Mouse (Mus musculus): Measurements from ENCODE around the gene Rasa3. TPM values are rescaled to one million over a fixed set of nuclear protein-coding genes. Genes with fewer than 3 reads are reported as not detected.

The Rasa3 gene
- polyA plus RNA-seq, 1 experiment from 2014 or later, result 12.0 TPM

DNA sequence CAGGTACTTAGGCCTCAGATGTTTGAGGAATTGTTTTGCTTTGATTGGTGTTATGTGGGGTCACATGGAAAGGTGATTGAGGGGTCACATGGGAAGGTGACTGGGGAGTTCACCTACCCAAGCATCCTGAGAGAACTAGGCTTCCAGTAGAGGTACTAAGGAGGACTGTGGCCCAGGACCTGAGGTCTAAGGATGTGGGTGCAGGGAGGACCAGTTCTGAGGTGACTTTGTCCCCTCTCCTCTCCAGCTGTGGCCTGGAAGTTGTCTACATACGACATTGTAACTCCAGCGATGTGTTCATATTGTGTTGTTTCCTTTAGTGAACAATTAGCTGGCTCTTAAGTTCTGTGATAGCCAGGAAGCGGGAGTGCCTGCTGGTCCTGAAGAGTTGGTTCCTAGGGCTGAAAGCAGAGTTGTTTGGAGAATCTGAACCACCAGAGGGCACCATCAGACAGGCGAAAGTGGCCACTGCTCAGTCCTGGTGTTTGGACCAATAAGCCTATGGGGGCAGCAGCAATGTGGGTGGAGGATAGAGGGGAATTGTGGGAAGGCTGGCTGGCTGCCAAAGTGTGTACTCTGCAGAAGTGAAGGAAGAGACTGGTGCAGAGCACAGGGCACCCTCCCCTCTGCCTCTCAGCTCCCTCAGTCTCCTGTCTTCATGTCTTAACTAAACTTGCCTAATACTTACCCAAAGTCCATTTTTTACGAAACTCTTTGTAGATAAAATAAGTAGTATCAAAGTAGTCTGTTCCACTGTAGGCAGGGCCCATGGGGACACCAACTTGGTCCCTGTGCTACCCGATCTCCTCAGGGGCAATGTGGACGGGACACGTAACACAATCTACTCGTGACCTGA, 126.5 kb downstream of the Rasa3 start:
- H3K27me3 ChIP-seq (ENCODE audit: control insufficient read depth, insufficient read depth, low read length), result no peaks in the 10 kb centered on the region
- no peak overlapping the region for H3K9ac ChIP-seq (ENCODE audit: low read length)
- no peaks in the 10 kb centered on the region for H3K9me3 ChIP-seq (ENCODE audit: control insufficient read depth, low read length)
- peaks cover 5% of the 10 kb centered on the region; the same call in 1 of the 2 replicates for H3K4me1 ChIP-seq (replicated peaks; ENCODE audit: control insufficient read depth, insufficient read depth)
- peak; percentile 85 for ATAC-seq (ENCODE audit: low FRiP score, low TSS enrichment)
- 52% methylated on average over 9 of the region's 9 CpGs for WGBS
- peak; percentile 95 for TF ChIP-seq CTCF (IDR thresholded peaks at IDR 0.05; ENCODE audit: low read depth)
- TF ChIP-seq EP300 (optimal IDR thresholded peaks at IDR 0.05), result no peak
- no peak overlapping the region for H3K4me2 ChIP-seq (replicated peaks; ENCODE audit: low read depth)
- peak; percentile 90 for DNase-seq (ENCODE audit: low spot score)
- H3K27ac ChIP-seq (replicated peaks), result no peak overlapping the region
- no peaks in the 10 kb centered on the region for H3K36me3 ChIP-seq (ENCODE audit: control insufficient read depth, insufficient read depth, low read length)
- no peak overlapping the region for H3K4me3 ChIP-seq (ENCODE audit: low read depth, low read length)

- TF ChIP-seq CTCF (IDR thresholded peaks at IDR 0.05; ENCODE audit: low read depth), result no peak
- no peak for TF ChIP-seq EP300 (optimal IDR thresholded peaks at IDR 0.05)
- Histone ChIP-seq H3K27me3 (ENCODE audit: control insufficient read depth, insufficient read depth, low read length) (no peaks in the 10 kb centered on the region), H3K27ac (replicated peaks) (peak overlapping the region; percentile 40; the same call in 1 of the 2 replicates), H3K9ac (ENCODE audit: low read length) (no peak overlapping the region; the same call in 1 of the 2 replicates), H3K4me1 (replicated peaks; ENCODE audit: control insufficient read depth, insufficient read depth) (peaks cover 5% of the 10 kb centered on the region; the same call in 1 of the 2 replicates), H3K36me3 (ENCODE audit: control insufficient read depth, insufficient read depth, low read length) (no peaks in the 10 kb centered on the region), H3K4me2 (replicated peaks; ENCODE audit: low read depth) (peak overlapping the region; percentile 14; the same call in 1 of the 2 replicates), H3K9me3 (ENCODE audit: control insufficient read depth, low read length) (no peaks in the 10 kb centered on the region), H3K4me3 (ENCODE audit: low read depth, low read length) (no peak overlapping the region)
- DNase-seq (ENCODE audit: low spot score), result peak; percentile 46
- WGBS, result 20% methylated on average over 9 of the region's 9 CpGs
- ATAC-seq (ENCODE audit: low FRiP score, low TSS enrichment), result peak; percentile 37; the same call in 1 of the 2 replicates
Observed at GRCm38 (mm10) chr8:13548831-13549230, 128.6 kb downstream of the Rasa3 start.

DNA sequence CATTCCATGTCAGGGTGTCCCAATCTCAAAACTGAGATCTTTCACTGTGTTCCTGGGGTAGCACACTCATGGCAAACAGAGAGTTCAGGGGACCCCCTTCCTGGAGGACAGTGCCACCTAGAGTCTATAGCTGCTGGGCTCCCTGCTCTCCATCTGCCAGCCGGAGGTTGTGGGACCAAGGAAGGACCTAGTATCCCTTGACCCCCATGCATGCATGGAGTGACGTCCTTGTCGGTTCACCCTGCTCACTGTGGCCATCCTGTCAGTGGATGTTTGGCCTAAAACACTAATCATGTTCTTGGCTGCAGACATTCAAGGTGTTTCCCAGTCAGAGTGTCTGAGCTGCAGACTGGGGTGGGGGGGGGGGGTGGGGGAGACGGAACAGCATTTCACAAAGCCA, 129.2 kb downstream of the Rasa3 start:
- Histone ChIP-seq H3K27ac (replicated peaks) (0 out of 2 replicates have a peak overlapping the region, but pooled peaks have one; percentile 18), H3K4me3 (ENCODE audit: low read depth, low read length) (no peak overlapping the region), H3K4me2 (replicated peaks; ENCODE audit: low read depth) (peak overlapping the region; percentile 14; the same call in 1 of the 2 replicates), H3K36me3 (ENCODE audit: control insufficient read depth, insufficient read depth, low read length) (no peaks in the 10 kb centered on the region), H3K9me3 (ENCODE audit: control insufficient read depth, low read length) (no peaks in the 10 kb centered on the region), H3K4me1 (replicated peaks; ENCODE audit: control insufficient read depth, insufficient read depth) (peaks cover 5% of the 10 kb centered on the region; the same call in 1 of the 2 replicates), H3K9ac (ENCODE audit: low read length) (no peak overlapping the region), H3K27me3 (ENCODE audit: control insufficient read depth, insufficient read depth, low read length) (no peaks in the 10 kb centered on the region)
- DNase-seq (ENCODE audit: low spot score) (peak; percentile 49), ATAC-seq (ENCODE audit: low FRiP score, low TSS enrichment) (peak; percentile 44; the same call in 1 of the 2 replicates)
- WGBS, result 22% methylated on average over 4 of the region's 4 CpGs
- TF ChIP-seq EP300 (optimal IDR thresholded peaks at IDR 0.05) (no peak), CTCF (IDR thresholded peaks at IDR 0.05; ENCODE audit: low read depth) (peak; percentile 86)

GRCm38 (mm10) chr8:13546421-13546820, 131.0 kb downstream of the Rasa3 start:
- ATAC-seq (ENCODE audit: low FRiP score, low TSS enrichment) (no peak), DNase-seq (ENCODE audit: low spot score) (no peak)
- Histone ChIP-seq H3K36me3 (ENCODE audit: control insufficient read depth, insufficient read depth, low read length) (no peaks in the 10 kb centered on the region), H3K4me2 (replicated peaks; ENCODE audit: low read depth) (no peak overlapping the region), H3K27ac (replicated peaks) (no peak overlapping the region), H3K4me1 (replicated peaks; ENCODE audit: control insufficient read depth, insufficient read depth) (peaks cover 5% of the 10 kb centered on the region; the same call in 1 of the 2 replicates), H3K9me3 (ENCODE audit: control insufficient read depth, low read length) (no peaks in the 10 kb centered on the region), H3K27me3 (ENCODE audit: control insufficient read depth, insufficient read depth, low read length) (no peaks in the 10 kb centered on the region), H3K4me3 (ENCODE audit: low read depth, low read length) (no peak overlapping the region), H3K9ac (ENCODE audit: low read length) (no peak overlapping the region)
- no peak for TF ChIP-seq CTCF (IDR thresholded peaks at IDR 0.05; ENCODE audit: low read depth)
- no peak for TF ChIP-seq EP300 (optimal IDR thresholded peaks at IDR 0.05)
- WGBS, result 79% methylated on average over 4 of the region's 4 CpGs

- H3K9me3 ChIP-seq (ENCODE audit: control insufficient read depth, low read length), result no peaks in the 10 kb centered on the region
- no peaks in the 10 kb centered on the region for H3K36me3 ChIP-seq (ENCODE audit: control insufficient read depth, insufficient read depth, low read length)
- WGBS, result 68% methylated on average over 5 of the region's 5 CpGs
- DNase-seq (ENCODE audit: low spot score) (no peak), ATAC-seq (ENCODE audit: low FRiP score, low TSS enrichment) (no peak)
- no peak overlapping the region for H3K4me2 ChIP-seq (replicated peaks; ENCODE audit: low read depth)
- no peak overlapping the region for H3K27ac ChIP-seq (replicated peaks)
- TF ChIP-seq EP300 (optimal IDR thresholded peaks at IDR 0.05), result no peak
- no peak for TF ChIP-seq CTCF (IDR thresholded peaks at IDR 0.05; ENCODE audit: low read depth)
- H3K4me3 ChIP-seq (ENCODE audit: low read depth, low read length), result no peak overlapping the region
- H3K4me1 ChIP-seq (replicated peaks; ENCODE audit: control insufficient read depth, insufficient read depth), result no peaks in the 10 kb centered on the region; the same call in 1 of the 2 replicates
- no peak overlapping the region for H3K9ac ChIP-seq (ENCODE audit: low read length)
- no peaks in the 10 kb centered on the region for H3K27me3 ChIP-seq (ENCODE audit: control insufficient read depth, insufficient read depth, low read length)
Observed at GRCm38 (mm10) chr8:13541526-13541925, 135.9 kb downstream of the Rasa3 start.

DNA sequence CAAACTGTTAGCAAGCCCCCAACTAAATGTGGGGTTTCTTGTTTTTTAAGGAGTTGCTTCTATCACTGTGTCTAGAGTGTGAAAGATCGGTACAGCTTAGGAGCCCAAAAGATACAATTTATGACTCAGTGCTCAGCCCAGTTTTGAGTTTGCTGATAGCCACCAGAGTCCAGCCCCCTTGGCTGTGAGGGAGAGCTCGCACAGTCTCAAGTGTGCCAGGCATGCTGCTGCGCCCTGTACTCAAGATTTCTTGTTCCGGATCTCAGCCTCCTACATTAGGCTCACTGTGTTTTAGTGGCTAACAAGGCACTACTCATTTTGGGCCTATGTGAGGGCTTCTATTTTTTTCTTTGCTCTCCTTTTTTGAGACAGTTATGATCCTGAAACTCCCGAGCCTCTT, 137.3 kb downstream of the Rasa3 start:
- ATAC-seq (ENCODE audit: low FRiP score, low TSS enrichment), result no peak
- Histone ChIP-seq H3K4me3 (ENCODE audit: low read depth, low read length) (no peak overlapping the region), H3K36me3 (ENCODE audit: control insufficient read depth, insufficient read depth, low read length) (no peaks in the 10 kb centered on the region), H3K4me2 (replicated peaks; ENCODE audit: low read depth) (no peak overlapping the region), H3K9ac (ENCODE audit: low read length) (no peak overlapping the region), H3K4me1 (replicated peaks; ENCODE audit: control insufficient read depth, insufficient read depth) (no peaks in the 10 kb centered on the region; the same call in 1 of the 2 replicates), H3K27ac (replicated peaks) (no peak overlapping the region), H3K27me3 (ENCODE audit: control insufficient read depth, insufficient read depth, low read length) (no peaks in the 10 kb centered on the region), H3K9me3 (ENCODE audit: control insufficient read depth, low read length) (no peaks in the 10 kb centered on the region)
- 80% methylated on average over 5 of the region's 5 CpGs for WGBS
- TF ChIP-seq CTCF (IDR thresholded peaks at IDR 0.05; ENCODE audit: low read depth) (no peak), EP300 (optimal IDR thresholded peaks at IDR 0.05) (no peak)
- DNase-seq (ENCODE audit: low spot score), result no peak
